Mouse (Mus musculus): Measurements from ENCODE around the gene Tor3a. TPM values are rescaled to one million over a fixed set of nuclear protein-coding genes. Genes with fewer than 3 reads are reported as not detected.

Tor3a gene
- 3.4 and 4.1 TPM in 2 replicates for polyA plus RNA-seq (2015; fragmentation: Nextera tagmentation; extraction: Ambion mirVana)

- peak; percentile 74 for ATAC-seq (ENCODE audit: low FRiP score, low read depth)
- Histone ChIP-seq H3K4me3 (peak within 1 kb of the TSS; percentile 51), H3K4me2 (peak within 1 kb of the TSS; percentile 97), H3K27me3 (peaks cover 12% of the 10 kb centered on the region; the same call in 1 of the 2 replicates), H3K9me3 (no peaks in the 10 kb centered on the region), H3K4me1 (replicated peaks) (peaks cover 17% of the 10 kb centered on the region), H3K9ac (peak within 1 kb of the TSS; percentile 51), H3K27ac (replicated peaks) (no peak within 1 kb of the TSS), H3K36me3 (no peaks in the 10 kb centered on the region)
- 7% methylated on average over 37 of the region's 37 CpGs for WGBS
Observed at GRCm38 (mm10) chr1:156674195-156675000, at the start of gene Tor3a. Gene Tor3a (minus strand): TSS chr1:156674356.

GRCm38 (mm10) chr1:156722089-156722488, 47.9 kb upstream of the Tor3a start:
- Histone ChIP-seq H3K9me3 (no peaks in the 10 kb centered on the region), H3K4me3 (no peak overlapping the region), H3K9ac (no peak overlapping the region), H3K4me1 (replicated peaks) (peaks cover 11% of the 10 kb centered on the region), H3K4me2 (no peak overlapping the region), H3K36me3 (no peaks in the 10 kb centered on the region), H3K27ac (replicated peaks) (no peak overlapping the region), H3K27me3 (no peaks in the 10 kb centered on the region)
- 61% methylated on average over 6 of the region's 6 CpGs for WGBS
- ATAC-seq (ENCODE audit: low FRiP score, low read depth): no peak

GRCm38 (mm10) chr1:156720046-156720445, 45.9 kb upstream of the Tor3a start:
- Histone ChIP-seq H3K27me3 (no peaks in the 10 kb centered on the region), H3K4me1 (replicated peaks) (peaks cover 15% of the 10 kb centered on the region), H3K36me3 (no peaks in the 10 kb centered on the region), H3K9ac (no peak overlapping the region), H3K9me3 (no peaks in the 10 kb centered on the region), H3K4me2 (peak overlapping the region; percentile 88; the same call in 1 of the 2 replicates), H3K27ac (replicated peaks) (no peak overlapping the region), H3K4me3 (no peak overlapping the region)
- WGBS: 58% methylated on average over 4 of the region's 4 CpGs
- ATAC-seq (ENCODE audit: low FRiP score, low read depth): no peak

GRCm38 (mm10) chr1:156718950-156719805, 45.0 kb upstream of the Tor3a start, which contains the start of gene Fam20b:
Gene Fam20b (minus strand): TSS chr1:156719086.
- WGBS: under 1% methylated on average over 38 of the region's 47 CpGs
- peak within 1 kb of the TSS; percentile 97 for H3K27ac ChIP-seq (replicated peaks)
- H3K4me1 ChIP-seq (replicated peaks): peaks cover 15% of the 10 kb centered on the region
- H3K4me3 ChIP-seq: peak within 1 kb of the TSS; percentile 96
- H3K4me2 ChIP-seq: peak within 1 kb of the TSS; percentile 88
- H3K9me3 ChIP-seq: no peaks in the 10 kb centered on the region
- peak; percentile 96 for ATAC-seq (ENCODE audit: low FRiP score, low read depth)
- no peaks in the 10 kb centered on the region for H3K27me3 ChIP-seq
- H3K36me3 ChIP-seq: no peaks in the 10 kb centered on the region
- peak within 1 kb of the TSS; percentile 94 for H3K9ac ChIP-seq

- Histone ChIP-seq H3K4me3 (peak overlapping the region; percentile 96), H3K27me3 (no peaks in the 10 kb centered on the region), H3K4me1 (replicated peaks) (peaks cover 15% of the 10 kb centered on the region), H3K9ac (peak overlapping the region; percentile 94), H3K4me2 (peak overlapping the region; percentile 88), H3K36me3 (no peaks in the 10 kb centered on the region), H3K27ac (replicated peaks) (peak overlapping the region; percentile 97), H3K9me3 (no peaks in the 10 kb centered on the region)
- ATAC-seq (ENCODE audit: low FRiP score, low read depth): peak; percentile 91
- 0% methylated on average over 52 of the region's 73 CpGs for WGBS
Observed at GRCm38 (mm10) chr1:156718286-156718949, 44.3 kb upstream of the Tor3a start.

- Histone ChIP-seq H3K4me3 (peak overlapping the region; percentile 96), H3K4me1 (replicated peaks) (peaks cover 15% of the 10 kb centered on the region), H3K27me3 (no peaks in the 10 kb centered on the region), H3K27ac (replicated peaks) (peak overlapping the region; percentile 97), H3K9ac (peak overlapping the region; percentile 94), H3K9me3 (no peaks in the 10 kb centered on the region), H3K36me3 (no peaks in the 10 kb centered on the region), H3K4me2 (peak overlapping the region; percentile 88)
- WGBS: 7% methylated on average over 13 of the region's 13 CpGs
- no peak for ATAC-seq (ENCODE audit: low FRiP score, low read depth)
Observed at GRCm38 (mm10) chr1:156717751-156718285, 43.7 kb upstream of the Tor3a start.

- no peak overlapping the region for H3K4me3 ChIP-seq
- no peaks in the 10 kb centered on the region for H3K9me3 ChIP-seq
- no peaks in the 10 kb centered on the region for H3K36me3 ChIP-seq
- ATAC-seq (ENCODE audit: low FRiP score, low read depth): no peak
- no peak overlapping the region for H3K27ac ChIP-seq (replicated peaks)
- 82% methylated on average over 6 of the region's 6 CpGs for WGBS
- no peak overlapping the region for H3K9ac ChIP-seq
- peaks cover 15% of the 10 kb centered on the region for H3K4me1 ChIP-seq (replicated peaks)
- no peaks in the 10 kb centered on the region for H3K27me3 ChIP-seq
- H3K4me2 ChIP-seq: no peak overlapping the region
Observed at GRCm38 (mm10) chr1:156716681-156717080, 42.5 kb upstream of the Tor3a start.

- Histone ChIP-seq H3K4me1 (replicated peaks) (peaks cover 7% of the 10 kb centered on the region), H3K36me3 (no peaks in the 10 kb centered on the region), H3K27me3 (no peaks in the 10 kb centered on the region), H3K9me3 (no peaks in the 10 kb centered on the region), H3K4me3 (no peak overlapping the region), H3K27ac (replicated peaks) (no peak overlapping the region), H3K9ac (0 out of 2 replicates have a peak overlapping the region, but pooled peaks have one; percentile 13), H3K4me2 (no peak overlapping the region)
- WGBS: 44% methylated on average over 10 of the region's 10 CpGs
- no peak for ATAC-seq (ENCODE audit: low FRiP score, low read depth)
Observed at GRCm38 (mm10) chr1:156710472-156711098, 36.4 kb upstream of the Tor3a start.

- WGBS: 91% methylated on average over 3 of the region's 3 CpGs
- no peaks in the 10 kb centered on the region for H3K9me3 ChIP-seq
- no peak for ATAC-seq (ENCODE audit: low FRiP score, low read depth)
Observed at GRCm38 (mm10) chr1:156708672-156709071, 34.5 kb upstream of the Tor3a start.

GRCm38 (mm10) chr1:156705696-156706285, 31.6 kb upstream of the Tor3a start:
- peaks cover 4% of the 10 kb centered on the region for H3K4me1 ChIP-seq (replicated peaks)
- no peak overlapping the region for H3K4me2 ChIP-seq

More at GRCm38 (mm10) chr1:156708672-156709071, 34.5 kb upstream of the Tor3a start:
- no peak overlapping the region for H3K9ac ChIP-seq
- H3K27me3 ChIP-seq: no peaks in the 10 kb centered on the region
- no peak overlapping the region for H3K27ac ChIP-seq (replicated peaks)
- no peak overlapping the region for H3K4me3 ChIP-seq
- H3K36me3 ChIP-seq: peaks cover 11% of the 10 kb centered on the region
- H3K4me1 ChIP-seq (replicated peaks): peaks cover 7% of the 10 kb centered on the region
- H3K4me2 ChIP-seq: no peak overlapping the region

GRCm38 (mm10) chr1:156703444-156703843, 29.3 kb upstream of the Tor3a start:
- Histone ChIP-seq H3K9me3 (no peaks in the 10 kb centered on the region), H3K4me2 (no peak overlapping the region), H3K4me1 (replicated peaks) (no peaks in the 10 kb centered on the region), H3K9ac (no peak overlapping the region), H3K4me3 (no peak overlapping the region), H3K36me3 (peaks cover 52% of the 10 kb centered on the region), H3K27ac (replicated peaks) (no peak overlapping the region), H3K27me3 (no peaks in the 10 kb centered on the region)
- no peak for ATAC-seq (ENCODE audit: low FRiP score, low read depth)
- WGBS: 92% methylated on average over 4 of the region's 4 CpGs

More at GRCm38 (mm10) chr1:156705696-156706285, 31.6 kb upstream of the Tor3a start:
- H3K27ac ChIP-seq (replicated peaks): no peak overlapping the region
- H3K9me3 ChIP-seq: no peaks in the 10 kb centered on the region
- no peak for ATAC-seq (ENCODE audit: low FRiP score, low read depth)
- no peak overlapping the region for H3K9ac ChIP-seq
- no peaks in the 10 kb centered on the region for H3K27me3 ChIP-seq
- peaks cover 31% of the 10 kb centered on the region for H3K36me3 ChIP-seq
- 84% methylated on average over 10 of the region's 10 CpGs for WGBS
- no peak overlapping the region for H3K4me3 ChIP-seq

Measured in hindbrain, embryonic 15.5 days (tissue).